Mouse (Mus musculus) heart, postnatal 0 days (tissue): ENCODE results near the gene Mrpl4.

ENCODE experiments used
- CTCF ChIP-seq: IDR thresholded peaks from 2 replicates; pipeline ENCODE4 v1.5.1; 2016; ENCODE audit warnings: antibody characterized with exemption, control low read depth, low read depth
- EP300 ChIP-seq: IDR thresholded peaks from 2 replicates; pipeline ENCODE4 v1.6.1; 2016; ENCODE audit warnings: antibody characterized with exemption, low read depth

GRCm38 (mm10) chr9:20995069-20995468, 7.5 kb upstream of the Mrpl4 start:
- TF ChIP-seq CTCF = no peak
- no peak for TF ChIP-seq EP300
